Mouse (Mus musculus) brain, embryonic 14.5 days (tissue): Measurements from ENCODE around the gene Cd209a.

ENCODE experiments used
- CTCF ChIP-seq: fragments of 200-500 bp; IDR thresholded peaks from 2 replicates; pipeline ENCODE4 v1.5.1; 2012; ENCODE audit warnings: inconsistent platforms, mild to moderate bottlenecking, moderate library complexity, borderline replicate concordance; ENCODE audit not compliant: insufficient read depth, insufficient read length; ENCODE audit errors: extremely low read depth
- POLR2A ChIP-seq: fragments of 200-500 bp; IDR thresholded peaks from 2 replicates; pipeline ENCODE4 v1.6.1; 2012; ENCODE audit warnings: mild to moderate bottlenecking, inconsistent platforms, borderline replicate concordance; ENCODE audit not compliant: poor library complexity, insufficient read depth, insufficient read length, severe bottlenecking; ENCODE audit errors: extremely low read depth

- no peak for TF ChIP-seq CTCF
- TF ChIP-seq POLR2A: no peak
These were observed 54.7 kb downstream of the Cd209a start, which contains the start of gene Fcer2a for GRCm38 (mm10) chr8:3694121-3694520.
